ENCODE assay signal across 26 mouse cellular contexts in genomic region chr13:76429927-76430326, GRCm38 (mm10).
"Had no signal": no experiment of that assay in that cellular context is flagged by ENCODE, and none has a peak within 500 bp of the region (broad histone marks: within the 10 kb centered on the region; RNA-seq: fewer than 3 reads in every experiment).

No protein-coding gene starts in this region.

- H3K27ac ChIP-seq: heart, adult 2 months; heart, embryonic 13.5 days; heart, embryonic 15.5 days; hindbrain, embryonic 10.5 days; hindbrain, embryonic 12.5 days; hindbrain, embryonic 14.5 days; intestine, embryonic 15.5 days; layer of hippocampus, adult 2 months; limb, embryonic 10.5 days; limb, embryonic 12.5 days; liver, embryonic 13.5 days had no signal

- H3K4me3 ChIP-seq: heart, adult 2 months; heart, embryonic 13.5 days; heart, embryonic 15.5 days; hindbrain, embryonic 10.5 days; hindbrain, embryonic 12.5 days; intestine, embryonic 15.5 days; layer of hippocampus, adult 2 months; left cerebral cortex, adult 2 months; limb, embryonic 10.5 days; limb, embryonic 12.5 days; liver, embryonic 13.5 days had no signal

- DNase-seq: gastrocnemius, postnatal 14 days; gastrocnemius, postnatal 36 days; heart, adult 11 months; heart, adult 2 months; heart, postnatal 14 days; heart, postnatal 4 days; kidney, adult 18-20 months; kidney, adult 8-10 months; kidney, postnatal 10 days; kidney, postnatal 25 days; kidney, postnatal 4 days; liver; liver, embryonic 13.5 days had no signal

- H3K27me3 ChIP-seq: heart, embryonic 13.5 days; heart, embryonic 15.5 days; hindbrain, embryonic 12.5 days; intestine, embryonic 15.5 days; limb, embryonic 12.5 days; liver, embryonic 13.5 days had no signal

- H3K9ac ChIP-seq: heart, embryonic 13.5 days; heart, embryonic 15.5 days; hindbrain, embryonic 12.5 days; hindbrain, embryonic 14.5 days; intestine, embryonic 15.5 days; limb, embryonic 12.5 days; liver, embryonic 13.5 days had no signal

- H3K36me3 ChIP-seq: heart, embryonic 13.5 days; heart, embryonic 15.5 days; hindbrain, embryonic 10.5 days; hindbrain, embryonic 12.5 days; intestine, embryonic 15.5 days; limb, embryonic 10.5 days; limb, embryonic 12.5 days; liver, embryonic 13.5 days had no signal

- ATAC-seq: hindbrain, embryonic 16.5 days; inflammation-experienced regulatory T-cells, adult 6 months; intestine, embryonic 15.5 days; intestine, postnatal 0 days had no signal

- H3K4me1 ChIP-seq: heart, embryonic 13.5 days; heart, embryonic 15.5 days; hindbrain, embryonic 10.5 days; hindbrain, embryonic 12.5 days; intestine, embryonic 15.5 days; limb, embryonic 10.5 days; limb, embryonic 12.5 days; liver, embryonic 13.5 days had no signal

- H3K9me3 ChIP-seq: heart, embryonic 13.5 days; heart, embryonic 15.5 days; hindbrain, embryonic 10.5 days; hindbrain, embryonic 12.5 days; intestine, embryonic 15.5 days; limb, embryonic 10.5 days; limb, embryonic 12.5 days; liver, embryonic 13.5 days had no signal
